Mouse (Mus musculus) heart, embryonic 16.5 days (tissue): ENCODE measurements around the gene Mn1. TPM values are rescaled to one million over a fixed set of nuclear protein-coding genes. Genes with fewer than 3 reads are reported as not detected.

Source experiments
- ATAC-seq: fragments of 200-750 bp; cut with Nextera tagmentation; replicated peaks from 2 replicates; pipeline ENCODE4 v1.8.0; 2017; ENCODE audit warnings: moderate number of reproducible peaks; ENCODE audit not compliant: insufficient read depth, low FRiP score; ENCODE audit errors: extremely low read depth
- H3K27ac ChIP-seq: fragments of 300-500 bp; sonication (generic); 2 replicates; pipeline ENCODE4 v1.5.1; 2014; ENCODE audit warnings: mild to moderate bottlenecking, low read length, control low read depth, moderate library complexity
- H3K27me3 ChIP-seq: fragments of 300-500 bp; sonication (generic); 2 replicates; pipeline ENCODE4 v1.6.1; 2014; ENCODE audit warnings: low read length, mixed read lengths; ENCODE audit not compliant: control insufficient read depth, insufficient read depth
- H3K36me3 ChIP-seq: fragments of 300-500 bp; sonication (generic); 2 replicates; pipeline ENCODE4 v1.6.1; 2014; ENCODE audit not compliant: control insufficient read depth, insufficient read depth
- H3K4me1 ChIP-seq: fragments of 300-500 bp; sonication (generic); 2 replicates; pipeline ENCODE4 v1.6.1; 2014; ENCODE audit warnings: low read length, mixed read lengths; ENCODE audit not compliant: control insufficient read depth, insufficient read depth
- H3K4me2 ChIP-seq: fragments of 300-500 bp; sonication (generic); 2 replicates; pipeline ENCODE4 v1.6.1; 2014; ENCODE audit warnings: low read depth, mild to moderate bottlenecking, control low read depth, low read length
- H3K4me3 ChIP-seq: fragments of 300-500 bp; sonication (generic); 2 replicates; pipeline ENCODE4 v1.5.1; 2014; ENCODE audit warnings: mild to moderate bottlenecking, control low read depth, low read length
- H3K9ac ChIP-seq: fragments of 300-500 bp; sonication (generic); 2 replicates; pipeline ENCODE4 v1.6.1; 2014; ENCODE audit warnings: low read length, control low read depth
- H3K9me3 ChIP-seq: fragments of 300-500 bp; sonication (generic); replicated peaks from 2 replicates; pipeline ENCODE4 v1.6.1; 2016; ENCODE audit warnings: low read length; ENCODE audit not compliant: control insufficient read depth
- WGBS: fragments of 180-500 bp; shearing (Covaris S2); extraction: QIAGEN DNeasy Blood & Tissue Kit; methylation state at CpG from one replicate; pipeline ENCODE4 v1.1.7; 2014; 5-methylcytosine and 5-hydroxymethylcytosine counted together
- polyA plus RNA-seq: library from polyadenylated mRNA; unstranded; fragments of >200 nt; fragmentation: Nextera tagmentation; extraction: Ambion mirVana; gene quantifications from 2 replicates; pipeline ENCODE4 v1.2.1, GENCODE M21; 2015

The Mn1 gene
- polyA plus RNA-seq, 1 experiment from 2014 or later: 5.4 TPM

- no peak overlapping the region for H3K4me2 ChIP-seq
- H3K4me3 ChIP-seq: no peak overlapping the region
- peaks cover 12% of the 10 kb centered on the region for H3K4me1 ChIP-seq
- 39% methylated on average over 11 of the region's 11 CpGs for WGBS
- H3K27ac ChIP-seq: peak overlapping the region; percentile 73
- ATAC-seq: peak; percentile 80
- peak overlapping the region; percentile 42; the same call in 1 of the 2 replicates for H3K9ac ChIP-seq
- H3K36me3 ChIP-seq: no peaks in the 10 kb centered on the region
- H3K27me3 ChIP-seq: no peaks in the 10 kb centered on the region
- H3K9me3 ChIP-seq: no peaks in the 10 kb centered on the region
These were observed 56.3 kb downstream of the Mn1 start for GRCm38 (mm10) chr5:111473425-111473824.

- 93% methylated on average over 5 of the region's 5 CpGs for WGBS
- Histone ChIP-seq H3K4me1 (peaks cover 12% of the 10 kb centered on the region), H3K27ac (no peak overlapping the region)
These were observed 58.6 kb downstream of the Mn1 start for GRCm38 (mm10) chr5:111475721-111476120.

GRCm38 (mm10) chr5:111476141-111476540, 59.0 kb downstream of the Mn1 start:
- H3K9me3 ChIP-seq: no peaks in the 10 kb centered on the region
- H3K27me3 ChIP-seq: no peaks in the 10 kb centered on the region
- no peaks in the 10 kb centered on the region for H3K36me3 ChIP-seq
- WGBS: 86% methylated on average over 6 of the region's 6 CpGs
- peaks cover 12% of the 10 kb centered on the region for H3K4me1 ChIP-seq
- H3K9ac ChIP-seq: no peak overlapping the region
- H3K4me2 ChIP-seq: no peak overlapping the region
- H3K27ac ChIP-seq: no peak overlapping the region
- no peak for ATAC-seq
- H3K4me3 ChIP-seq: no peak overlapping the region

More at GRCm38 (mm10) chr5:111475721-111476120, 58.6 kb downstream of the Mn1 start:
- Histone ChIP-seq H3K27me3 (no peaks in the 10 kb centered on the region), H3K9me3 (no peaks in the 10 kb centered on the region), H3K36me3 (no peaks in the 10 kb centered on the region), H3K9ac (no peak overlapping the region), H3K4me2 (no peak overlapping the region), H3K4me3 (no peak overlapping the region)
- ATAC-seq: no peak

- WGBS: 47% methylated on average over 4 of the region's 4 CpGs
- no peak overlapping the region for H3K9ac ChIP-seq
- no peaks in the 10 kb centered on the region for H3K36me3 ChIP-seq
- H3K27ac ChIP-seq: no peak overlapping the region
- H3K4me2 ChIP-seq: no peak overlapping the region
- H3K9me3 ChIP-seq: peaks cover 8% of the 10 kb centered on the region
- no peak overlapping the region for H3K4me3 ChIP-seq
- no peak for ATAC-seq
- no peaks in the 10 kb centered on the region for H3K27me3 ChIP-seq
- peaks cover 4% of the 10 kb centered on the region for H3K4me1 ChIP-seq
These were observed 68.7 kb downstream of the Mn1 start for GRCm38 (mm10) chr5:111485907-111486306.

GRCm38 (mm10) chr5:111489022-111489616, 72.0 kb downstream of the Mn1 start:
- 75% methylated on average over 7 of the region's 7 CpGs for WGBS
- Histone ChIP-seq H3K36me3 (no peaks in the 10 kb centered on the region), H3K4me3 (no peak overlapping the region), H3K9ac (no peak overlapping the region), H3K4me2 (no peak overlapping the region), H3K9me3 (no peaks in the 10 kb centered on the region), H3K4me1 (peaks cover 16% of the 10 kb centered on the region), H3K27ac (no peak overlapping the region), H3K27me3 (no peaks in the 10 kb centered on the region)
- no peak for ATAC-seq

- Histone ChIP-seq H3K4me3 (0 out of 2 replicates have a peak overlapping the region, but pooled peaks have one; percentile 11), H3K4me1 (peaks cover 16% of the 10 kb centered on the region), H3K4me2 (peak overlapping the region; percentile 26), H3K36me3 (no peaks in the 10 kb centered on the region), H3K27me3 (no peaks in the 10 kb centered on the region), H3K27ac (peak overlapping the region; percentile 80), H3K9ac (0 out of 2 replicates have a peak overlapping the region, but pooled peaks have one; percentile 39), H3K9me3 (no peaks in the 10 kb centered on the region)
- ATAC-seq: peak; percentile 89
- whole genome bisulfite sequencing: 21% methylated on average over 4 of the region's 4 CpGs
These were observed 73.4 kb downstream of the Mn1 start for GRCm38 (mm10) chr5:111490599-111490998.

- 0 out of 2 replicates have a peak overlapping the region, but pooled peaks have one; percentile 1 for H3K4me3 ChIP-seq
- H3K36me3 ChIP-seq: no peaks in the 10 kb centered on the region
- ATAC-seq: no peak
- peak overlapping the region; percentile 80 for H3K27ac ChIP-seq
- no peaks in the 10 kb centered on the region for H3K27me3 ChIP-seq
- peak overlapping the region; percentile 26 for H3K4me2 ChIP-seq
- peaks cover 16% of the 10 kb centered on the region for H3K4me1 ChIP-seq
- H3K9me3 ChIP-seq: no peaks in the 10 kb centered on the region
- 54% methylated on average over 1 of the region's 1 CpGs for WGBS
- no peak overlapping the region for H3K9ac ChIP-seq
These were observed 74.3 kb downstream of the Mn1 start for GRCm38 (mm10) chr5:111491485-111491884.

GRCm38 (mm10) chr5:111500036-111500435, 82.9 kb downstream of the Mn1 start:
- no peaks in the 10 kb centered on the region for H3K36me3 ChIP-seq
- no peak overlapping the region for H3K4me2 ChIP-seq
- H3K9ac ChIP-seq: no peak overlapping the region
- no peak for ATAC-seq
- H3K4me3 ChIP-seq: no peak overlapping the region
- WGBS: 67% methylated on average over 3 of the region's 3 CpGs
- peaks cover 4% of the 10 kb centered on the region; the same call in 1 of the 2 replicates for H3K27me3 ChIP-seq
- no peak overlapping the region for H3K27ac ChIP-seq
- no peaks in the 10 kb centered on the region for H3K9me3 ChIP-seq
- H3K4me1 ChIP-seq: no peaks in the 10 kb centered on the region

- no peaks in the 10 kb centered on the region for H3K36me3 ChIP-seq
- no peaks in the 10 kb centered on the region for H3K9me3 ChIP-seq
- H3K4me1 ChIP-seq: peaks cover 11% of the 10 kb centered on the region
- H3K27me3 ChIP-seq: peaks cover 4% of the 10 kb centered on the region; the same call in 1 of the 2 replicates
- no peak overlapping the region for H3K27ac ChIP-seq
- 55% methylated on average over 13 of the region's 13 CpGs for WGBS
- no peak overlapping the region for H3K4me2 ChIP-seq
- no peak for ATAC-seq
- H3K9ac ChIP-seq: no peak overlapping the region
- no peak overlapping the region for H3K4me3 ChIP-seq
These were observed 84.7 kb downstream of the Mn1 start for GRCm38 (mm10) chr5:111501691-111502441.
